Mouse (Mus musculus): ENCODE data around the gene Tmem19. TPM values are rescaled to one million over a fixed set of nuclear protein-coding genes. Genes with fewer than 3 reads are reported as not detected.

Gene Tmem19
- total and polyA plus RNA-seq, 2 experiments from 2014 or later, result 6.0 to 21.6 TPM

DNA sequence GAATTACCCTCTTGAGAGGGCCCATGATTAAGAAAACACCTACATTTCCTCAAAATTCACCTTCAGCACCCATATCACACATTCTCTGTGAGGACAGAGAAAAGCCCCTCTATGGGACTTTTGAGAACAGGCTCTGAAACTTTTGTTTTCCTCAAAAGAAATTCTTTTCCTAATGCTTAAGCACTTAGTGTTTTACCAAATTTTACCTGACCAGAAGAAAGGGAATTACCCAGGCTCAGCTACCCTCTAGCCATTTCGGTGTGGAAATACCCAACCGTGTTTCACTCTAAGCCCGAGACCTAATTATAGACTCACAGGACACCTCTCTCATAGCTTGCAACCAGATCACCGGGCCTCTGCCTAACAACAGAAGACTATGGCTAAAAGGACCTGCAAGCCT is 29.3 kb downstream of the Tmem19 start:
- 35% methylated on average over 4 of the region's 4 CpGs for WGBS
- H3K27me3 ChIP-seq (ENCODE audit: control insufficient read depth, insufficient read depth, low read length), result no peaks in the 10 kb centered on the region
- H3K4me2 ChIP-seq (ENCODE audit: low read depth, low read length), result no peak overlapping the region
- no peak overlapping the region for H3K9ac ChIP-seq (replicated peaks; ENCODE audit: low read depth, low read length)
- H3K9me3 ChIP-seq (replicated peaks; ENCODE audit: control insufficient read depth, low read length), result no peaks in the 10 kb centered on the region
- DNase-seq (ENCODE audit: low spot score) (no peak), ATAC-seq (ENCODE audit: insufficient read depth, low read depth) (peak; percentile 57; the same call in 1 of the 2 replicates)
- H3K4me3 ChIP-seq (ENCODE audit: low read depth, low read length), result no peak overlapping the region
- peak overlapping the region; percentile 41 for H3K27ac ChIP-seq (ENCODE audit: low read depth)
- H3K36me3 ChIP-seq (replicated peaks; ENCODE audit: control insufficient read depth, insufficient read depth, low read length), result no peaks in the 10 kb centered on the region
- 0 out of 2 replicates have a peak, but pooled peaks cover 15% of the 10 kb centered on the region for H3K4me1 ChIP-seq (ENCODE audit: control insufficient read depth, insufficient read depth)
- TF ChIP-seq EP300 (IDR thresholded peaks at IDR 0.05; ENCODE audit: low read depth), result no peak
- TF ChIP-seq CTCF (IDR thresholded peaks at IDR 0.05; ENCODE audit: low read depth), result no peak

DNA sequence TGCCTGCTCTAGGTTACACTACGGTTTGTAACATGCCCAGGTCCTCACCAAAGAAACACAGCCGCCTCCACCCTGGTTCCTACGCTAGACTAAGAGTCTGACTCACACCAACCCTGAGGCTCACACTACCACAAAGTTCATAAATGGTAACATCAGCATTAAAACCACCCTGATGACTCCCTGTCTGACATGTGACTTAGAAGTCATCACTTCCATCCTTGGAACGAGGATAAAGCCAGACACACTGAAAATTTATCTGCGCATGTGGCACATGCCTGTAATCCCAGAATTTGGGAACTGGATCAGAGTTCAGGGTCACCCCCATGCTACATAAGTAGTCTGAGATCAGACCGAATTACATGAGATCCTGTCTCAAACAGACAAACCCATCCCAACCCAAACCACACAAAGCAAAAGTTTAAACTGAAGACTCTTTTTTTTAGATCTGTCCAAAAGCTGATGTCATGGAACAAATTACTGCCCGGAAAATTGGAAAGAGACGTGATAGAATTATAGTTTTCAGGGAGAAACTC is 29.8 kb downstream of the Tmem19 start:
- Histone ChIP-seq H3K4me3 (ENCODE audit: low read depth, low read length) (no peak overlapping the region), H3K27me3 (ENCODE audit: control insufficient read depth, insufficient read depth, low read length) (no peaks in the 10 kb centered on the region), H3K27ac (ENCODE audit: low read depth) (peak overlapping the region; percentile 41; the same call in 1 of the 2 replicates), H3K4me2 (ENCODE audit: low read depth, low read length) (no peak overlapping the region), H3K36me3 (replicated peaks; ENCODE audit: control insufficient read depth, insufficient read depth, low read length) (no peaks in the 10 kb centered on the region), H3K9ac (replicated peaks; ENCODE audit: low read depth, low read length) (no peak overlapping the region), H3K9me3 (replicated peaks; ENCODE audit: control insufficient read depth, low read length) (no peaks in the 10 kb centered on the region), H3K4me1 (ENCODE audit: control insufficient read depth, insufficient read depth) (0 out of 2 replicates have a peak, but pooled peaks cover 15% of the 10 kb centered on the region)
- DNase-seq (ENCODE audit: low spot score), result no peak
- ATAC-seq (ENCODE audit: insufficient read depth, low read depth), result no peak
- WGBS, result 68% methylated on average over 8 of the region's 8 CpGs
- no peak for TF ChIP-seq EP300 (IDR thresholded peaks at IDR 0.05; ENCODE audit: low read depth)
- no peak for TF ChIP-seq CTCF (IDR thresholded peaks at IDR 0.05; ENCODE audit: low read depth)

DNA sequence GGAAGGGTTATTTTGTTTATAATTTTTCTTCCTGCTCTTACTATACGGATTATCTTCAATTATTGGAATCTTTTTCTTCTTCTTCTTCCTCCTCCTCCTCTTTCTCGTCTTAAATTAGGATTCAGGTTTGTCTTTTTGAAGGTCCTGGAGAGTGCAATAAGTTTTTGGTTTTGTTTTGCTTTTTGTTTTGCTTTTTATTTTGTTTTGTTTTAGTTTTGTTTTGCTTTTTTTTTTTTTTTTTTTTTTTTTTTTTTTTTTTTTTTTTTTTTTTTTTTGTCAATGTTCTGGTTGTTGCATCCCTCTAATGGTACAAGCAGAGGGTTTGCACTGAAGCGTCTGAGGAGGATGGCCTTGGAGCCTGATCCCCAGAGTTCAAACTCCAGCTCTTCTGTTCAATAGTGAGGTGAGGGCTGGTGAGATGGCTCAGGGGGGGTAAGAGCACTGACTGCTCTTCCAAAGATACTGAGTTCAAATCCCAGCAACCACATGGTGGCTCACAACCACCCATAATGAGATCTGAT is 33.2 kb downstream of the Tmem19 start:
- H3K9me3 ChIP-seq (replicated peaks; ENCODE audit: control insufficient read depth, low read length), result no peaks in the 10 kb centered on the region
- H3K27ac ChIP-seq (ENCODE audit: low read depth), result no peak overlapping the region
- H3K4me2 ChIP-seq (ENCODE audit: low read depth, low read length), result no peak overlapping the region
- ATAC-seq (ENCODE audit: insufficient read depth, low read depth) (no peak), DNase-seq (ENCODE audit: low spot score) (no peak)
- TF ChIP-seq CTCF (IDR thresholded peaks at IDR 0.05; ENCODE audit: low read depth) (no peak), EP300 (IDR thresholded peaks at IDR 0.05; ENCODE audit: low read depth) (no peak)
- no peaks in the 10 kb centered on the region for H3K27me3 ChIP-seq (ENCODE audit: control insufficient read depth, insufficient read depth, low read length)
- no peak overlapping the region for H3K4me3 ChIP-seq (ENCODE audit: low read depth, low read length)
- H3K4me1 ChIP-seq (ENCODE audit: control insufficient read depth, insufficient read depth), result 0 out of 2 replicates have a peak, but pooled peaks cover 15% of the 10 kb centered on the region
- H3K36me3 ChIP-seq (replicated peaks; ENCODE audit: control insufficient read depth, insufficient read depth, low read length), result no peaks in the 10 kb centered on the region
- WGBS, result 83% methylated on average over 3 of the region's 3 CpGs
- H3K9ac ChIP-seq (replicated peaks; ENCODE audit: low read depth, low read length), result no peak overlapping the region

DNA sequence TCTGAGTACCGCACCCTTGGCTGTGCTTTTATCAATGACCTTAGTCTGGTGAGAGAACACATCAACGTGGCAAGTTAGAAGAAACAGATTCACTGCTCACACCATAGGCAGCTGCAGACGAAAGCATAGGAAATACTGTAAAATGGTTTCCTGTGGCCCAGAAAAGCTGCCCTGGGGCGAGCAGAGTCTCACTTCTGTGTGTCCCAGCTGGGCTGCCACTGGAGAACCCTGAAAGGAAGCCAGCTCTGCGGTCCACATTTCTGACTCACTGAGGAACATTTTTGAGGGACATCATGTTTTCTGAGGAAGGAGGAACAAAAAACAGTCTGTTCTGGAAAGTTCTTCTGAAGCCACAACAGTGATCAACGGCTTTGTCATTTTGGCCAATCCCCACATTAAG is 33.8 kb downstream of the Tmem19 start:
- no peak for DNase-seq (ENCODE audit: low spot score)
- no peak overlapping the region for H3K4me3 ChIP-seq (ENCODE audit: low read depth, low read length)
- 42% methylated on average over 6 of the region's 6 CpGs for WGBS
- H3K27me3 ChIP-seq (ENCODE audit: control insufficient read depth, insufficient read depth, low read length), result no peaks in the 10 kb centered on the region
- peak overlapping the region; percentile 34; the same call in 1 of the 2 replicates for H3K27ac ChIP-seq (ENCODE audit: low read depth)
- 0 out of 2 replicates have a peak, but pooled peaks cover 15% of the 10 kb centered on the region for H3K4me1 ChIP-seq (ENCODE audit: control insufficient read depth, insufficient read depth)
- TF ChIP-seq EP300 (IDR thresholded peaks at IDR 0.05; ENCODE audit: low read depth) (no peak), CTCF (IDR thresholded peaks at IDR 0.05; ENCODE audit: low read depth) (no peak)
- no peak overlapping the region for H3K9ac ChIP-seq (replicated peaks; ENCODE audit: low read depth, low read length)
- ATAC-seq (ENCODE audit: insufficient read depth, low read depth), result no peak; the same call in 1 of the 2 replicates
- H3K36me3 ChIP-seq (replicated peaks; ENCODE audit: control insufficient read depth, insufficient read depth, low read length), result no peaks in the 10 kb centered on the region
- no peak overlapping the region for H3K4me2 ChIP-seq (ENCODE audit: low read depth, low read length)
- no peaks in the 10 kb centered on the region for H3K9me3 ChIP-seq (replicated peaks; ENCODE audit: control insufficient read depth, low read length)

DNA sequence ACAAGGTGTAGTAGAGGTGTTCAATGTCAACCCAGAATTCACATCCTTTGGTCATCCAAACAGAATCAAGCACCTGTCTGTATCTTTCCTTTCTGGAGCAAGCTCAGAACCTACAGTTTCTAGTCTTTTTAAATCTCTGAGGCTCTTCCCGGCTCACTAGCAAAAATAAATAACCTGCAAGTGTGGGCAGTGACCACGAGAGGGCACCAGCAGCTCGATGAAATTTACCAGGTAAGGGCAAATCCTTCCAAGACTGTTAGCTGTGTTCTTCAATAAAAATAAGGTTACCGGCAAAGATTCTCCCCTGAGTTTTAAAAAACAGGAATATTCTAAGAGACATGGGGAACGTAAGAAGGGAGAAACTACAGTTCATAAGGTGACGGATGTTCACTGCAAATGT is 39.0 kb downstream of the Tmem19 start:
- H3K36me3 ChIP-seq (replicated peaks; ENCODE audit: control insufficient read depth, insufficient read depth, low read length), result no peaks in the 10 kb centered on the region
- ATAC-seq (ENCODE audit: insufficient read depth, low read depth) (peak; percentile 20; the same call in 1 of the 2 replicates), DNase-seq (ENCODE audit: low spot score) (peak; percentile 68)
- H3K9me3 ChIP-seq (replicated peaks; ENCODE audit: control insufficient read depth, low read length), result no peaks in the 10 kb centered on the region
- WGBS, result 7% methylated on average over 6 of the region's 6 CpGs
- TF ChIP-seq CTCF (IDR thresholded peaks at IDR 0.05; ENCODE audit: low read depth) (peak; percentile 78), EP300 (IDR thresholded peaks at IDR 0.05; ENCODE audit: low read depth) (no peak)
- no peaks in the 10 kb centered on the region for H3K27me3 ChIP-seq (ENCODE audit: control insufficient read depth, insufficient read depth, low read length)
- no peaks in the 10 kb centered on the region for H3K4me1 ChIP-seq (ENCODE audit: control insufficient read depth, insufficient read depth)
- no peak overlapping the region for H3K9ac ChIP-seq (replicated peaks; ENCODE audit: low read depth, low read length)
- no peak overlapping the region for H3K4me2 ChIP-seq (ENCODE audit: low read depth, low read length)
- H3K4me3 ChIP-seq (ENCODE audit: low read depth, low read length), result no peak overlapping the region
- no peak overlapping the region for H3K27ac ChIP-seq (ENCODE audit: low read depth)
